16 mouse cellular contexts compared by ENCODE assay signal in genomic region chr5:66992401-66992800, GRCm38 (mm10).
"Had no signal": no experiment of that assay in that cellular context is flagged by ENCODE, and none has a peak within 500 bp of the region (broad histone marks: within the 10 kb centered on the region; RNA-seq: fewer than 3 reads in every experiment).

No protein-coding gene starts in this region.

- H3K4me2 ChIP-seq: limb, embryonic 13.5 days; liver, embryonic 13.5 days; midbrain, embryonic 12.5 days; midbrain, embryonic 15.5 days; neural tube, embryonic 12.5 days; neural tube, embryonic 15.5 days; stomach, embryonic 15.5 days had no signal

- H3K27me3 ChIP-seq: limb, embryonic 13.5 days; midbrain, embryonic 15.5 days; neural tube, embryonic 12.5 days; neural tube, embryonic 15.5 days; stomach, embryonic 15.5 days had no signal

- H3K9me3 ChIP-seq: limb, embryonic 13.5 days; liver, embryonic 13.5 days; midbrain, embryonic 12.5 days; midbrain, embryonic 15.5 days; neural tube, embryonic 12.5 days; neural tube, embryonic 15.5 days; stomach, embryonic 15.5 days had no signal

- H3K27ac ChIP-seq: limb, embryonic 13.5 days; liver, embryonic 13.5 days; macrophage; midbrain, embryonic 12.5 days; midbrain, embryonic 15.5 days; neural tube, embryonic 12.5 days; neural tube, embryonic 15.5 days; stomach, embryonic 15.5 days had no signal

- H3K4me3 ChIP-seq: limb, embryonic 13.5 days; liver, embryonic 13.5 days; midbrain, embryonic 12.5 days; midbrain, embryonic 15.5 days; neural tube, embryonic 12.5 days; neural tube, embryonic 15.5 days; stomach, embryonic 15.5 days had no signal

- H3K36me3 ChIP-seq: liver, embryonic 13.5 days; midbrain, embryonic 15.5 days; neural tube, embryonic 15.5 days; stomach, embryonic 15.5 days had no signal

- H3K9ac ChIP-seq: limb, embryonic 13.5 days; liver, embryonic 13.5 days; midbrain, embryonic 12.5 days; midbrain, embryonic 15.5 days; neural tube, embryonic 12.5 days; neural tube, embryonic 15.5 days; stomach, embryonic 15.5 days had no signal

- H3K4me1 ChIP-seq: liver, embryonic 13.5 days had no signal

- DNase-seq: kidney, adult 18-20 months; kidney, adult 9 months; kidney, postnatal 25 days; liver, embryonic 13.5 days; lung, adult 2 months; lung, postnatal 14 days; right cerebral cortex, postnatal 25 days; spleen, adult 18-20 months; thymus, postnatal 36 days had no signal

- ATAC-seq: midbrain, embryonic 15.5 days had no signal
